Mouse (Mus musculus) embryonic facial prominence, embryonic 11.5 days (tissue): ENCODE measurements around the gene Tor1b. TPM values are rescaled to one million over a fixed set of nuclear protein-coding genes. Genes with fewer than 3 reads are reported as not detected.
A peak's percentile ranks its signal among the peaks of the same experiment; 100 is the strongest.

Experiments
- ATAC-seq: fragments of 200-750 bp; cut with Nextera tagmentation; replicated peaks from 2 replicates; pipeline ENCODE4 v1.8.0; 2017; ENCODE audit warnings: low read depth; ENCODE audit not compliant: insufficient number of reproducible peaks, low FRiP score, low TSS enrichment
- DNase-seq: peaks from one replicate; pipeline ENCODE4 v3.0.0-alpha.2; 2015; ENCODE audit warnings: low spot score
- H3K27ac ChIP-seq: fragments of 300-500 bp; sonication (generic); replicated peaks from 2 replicates; pipeline ENCODE4 v1.5.1; 2014; ENCODE audit warnings: mild to moderate bottlenecking, low read depth, low read length, control low read depth
- H3K27me3 ChIP-seq: fragments of 300-500 bp; sonication (generic); 2 replicates; pipeline ENCODE4 v1.6.1; 2014; ENCODE audit warnings: mild to moderate bottlenecking, low read length, moderate library complexity, mixed read lengths; ENCODE audit not compliant: control insufficient read depth, insufficient read depth
- H3K36me3 ChIP-seq: fragments of 300-500 bp; sonication (generic); replicated peaks from 2 replicates; pipeline ENCODE4 v1.6.1; 2014; ENCODE audit warnings: low read depth, mild to moderate bottlenecking, low read length, moderate library complexity, mixed read lengths; ENCODE audit not compliant: control insufficient read depth, insufficient read depth
- H3K4me1 ChIP-seq: fragments of 300-500 bp; sonication (generic); 2 replicates; pipeline ENCODE4 v1.6.1; 2014; ENCODE audit warnings: low read length, mixed read lengths; ENCODE audit not compliant: control insufficient read depth, insufficient read depth
- H3K4me2 ChIP-seq: fragments of 300-500 bp; sonication (generic); 2 replicates; pipeline ENCODE4 v1.6.1; 2014; ENCODE audit warnings: low read depth, mild to moderate bottlenecking, control low read depth, low read length, moderate library complexity
- H3K4me3 ChIP-seq: fragments of 300-500 bp; sonication (generic); 2 replicates; pipeline ENCODE4 v1.5.1; 2014; ENCODE audit warnings: low read depth, low read length, control low read depth
- H3K9ac ChIP-seq: fragments of 300-500 bp; sonication (generic); replicated peaks from 2 replicates; pipeline ENCODE4 v1.6.1; 2014; ENCODE audit warnings: mild to moderate bottlenecking, control low read depth, low read length
- H3K9me3 ChIP-seq: fragments of 300-500 bp; sonication (generic); replicated peaks from 2 replicates; pipeline ENCODE4 v1.6.1; 2016; ENCODE audit warnings: mild to moderate bottlenecking, low read length, inconsistent platforms, mixed read lengths; ENCODE audit not compliant: control insufficient read depth
- WGBS: fragments of 180-500 bp; shearing (Covaris S2); extraction: QIAGEN DNeasy Blood & Tissue Kit; methylation state at CpG from one replicate; pipeline ENCODE4 v1.1.7; 2014; 5-methylcytosine and 5-hydroxymethylcytosine counted together
- polyA plus RNA-seq: library from polyadenylated mRNA; unstranded; fragments of >200 nt; fragmentation: Nextera tagmentation; extraction: Ambion mirVana; gene quantifications from 2 replicates; pipeline ENCODE4 v1.2.1, GENCODE M21; 2014

The Tor1b gene
- polyA plus RNA-seq, 1 experiment from 2014 or later: 26.0 TPM

DNA sequence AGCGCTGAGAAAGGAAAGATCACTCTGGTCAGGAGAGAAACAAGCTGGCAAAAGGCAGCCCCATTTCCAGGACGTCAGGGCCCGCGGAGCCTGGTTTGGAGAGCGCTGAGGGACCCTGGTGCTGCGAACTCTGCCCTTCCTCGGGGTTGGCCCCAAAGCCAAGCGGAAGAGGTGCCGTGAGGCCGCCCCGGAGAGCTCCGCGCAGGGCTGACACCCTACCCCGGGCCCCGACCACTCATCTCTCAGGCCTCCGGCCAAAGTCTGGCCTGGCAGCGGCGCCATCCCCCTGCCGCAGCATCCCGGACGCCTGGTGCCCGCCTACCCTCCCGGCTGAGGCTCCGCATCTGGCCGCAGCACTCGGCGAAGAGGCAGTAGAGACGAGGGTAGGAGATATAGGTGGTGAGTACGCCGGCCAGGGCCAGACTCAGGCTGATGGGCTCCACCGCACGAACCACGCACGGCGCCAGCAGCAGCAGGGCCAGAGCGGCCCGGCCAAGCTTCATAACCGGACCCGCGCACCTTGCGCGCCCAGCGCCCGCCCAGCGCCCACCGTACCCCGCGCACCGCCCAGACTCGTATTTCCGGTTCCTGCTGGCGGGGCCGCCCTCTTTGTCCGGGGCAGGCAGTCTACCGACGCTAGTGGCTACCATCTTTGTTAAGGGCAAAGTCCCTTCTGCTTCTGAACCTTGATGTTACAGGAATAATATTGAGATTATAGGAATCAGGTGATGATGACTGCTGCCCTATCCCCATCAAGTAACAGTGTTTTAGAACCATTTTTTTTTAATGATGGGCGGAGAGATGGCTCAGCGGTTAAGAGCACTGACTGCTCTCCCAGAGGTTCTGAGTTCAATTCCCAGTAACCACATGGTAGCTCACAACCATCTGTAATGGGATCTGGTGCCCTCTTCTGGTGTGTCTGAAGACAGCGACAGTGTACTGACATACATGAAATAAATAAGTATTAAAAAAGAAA is 14.9 kb downstream of the Tor1b start, which contains the start of gene Tor1a:
Gene Tor1a (minus strand): TSS at position 582 of the 976 bp plus-strand sequence.
- no peaks in the 10 kb centered on the region for H3K27me3 ChIP-seq
- no peaks in the 10 kb centered on the region for H3K9me3 ChIP-seq
- peaks cover 2% of the 10 kb centered on the region; the same call in 1 of the 2 replicates for H3K4me1 ChIP-seq
- 2% methylated on average over 54 of the region's 59 CpGs for WGBS
- peak within 1 kb of the TSS; percentile 84 for H3K4me2 ChIP-seq
- peak within 1 kb of the TSS; percentile 93 for H3K9ac ChIP-seq
- H3K36me3 ChIP-seq: peaks cover 7% of the 10 kb centered on the region
- DNase-seq (peak; percentile 95), ATAC-seq (peak; percentile 94)
- peak within 1 kb of the TSS; percentile 95 for H3K4me3 ChIP-seq
- peak within 1 kb of the TSS; percentile 20; the same call in 1 of the 2 replicates for H3K27ac ChIP-seq

DNA sequence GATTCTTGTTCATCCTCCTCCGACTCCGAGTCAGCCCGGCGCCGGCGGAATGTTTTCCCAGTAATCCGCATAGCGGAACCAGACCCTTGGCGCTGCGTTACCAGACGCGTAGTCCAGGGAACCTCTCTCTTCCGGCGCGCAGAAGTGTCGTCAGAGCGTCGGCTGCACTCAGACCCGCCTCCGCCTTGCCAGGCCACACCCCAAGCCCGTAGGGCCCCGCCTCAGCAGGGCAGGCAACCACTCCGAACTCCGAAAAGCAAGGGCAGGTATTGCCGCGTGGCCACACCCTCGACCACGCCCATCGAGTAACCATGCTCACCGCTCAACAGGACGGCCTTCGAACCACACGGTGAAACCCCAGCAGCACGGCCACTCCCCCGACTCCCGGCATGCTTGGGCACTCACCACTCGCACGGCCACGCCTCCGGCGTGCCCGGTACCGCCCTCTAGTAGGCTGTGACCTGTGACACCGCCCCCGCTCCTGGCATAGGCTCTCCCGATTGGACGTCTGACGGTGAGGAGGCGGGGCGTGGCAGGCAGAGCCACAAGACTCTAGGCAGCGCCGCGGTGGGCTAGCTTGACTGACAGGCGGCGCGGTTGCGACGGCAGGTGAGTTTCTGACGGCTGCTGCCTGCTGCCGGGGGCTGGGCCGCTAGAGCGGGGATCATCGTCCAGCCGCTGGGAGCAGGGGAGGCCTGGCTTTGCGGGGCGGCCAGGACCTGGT is 29.2 kb downstream of the Tor1b start, which contains the start of the genes BC005624 and Usp20:
Gene BC005624 (minus strand): TSS at position 412 of the 724 bp plus-strand sequence.
Gene Usp20 (plus strand): TSS at position 490 of the 724 bp plus-strand sequence.
- Histone ChIP-seq H3K36me3 (no peaks in the 10 kb centered on the region; the same call in 1 of the 2 replicates), H3K27me3 (no peaks in the 10 kb centered on the region), H3K4me3 (peak within 1 kb of the TSS; percentile 67), H3K4me2 (peak within 1 kb of the TSS; percentile 67), H3K9ac (peak within 1 kb of the TSS; percentile 57), H3K9me3 (no peaks in the 10 kb centered on the region), H3K27ac (no peak within 1 kb of the TSS), H3K4me1 (no peaks in the 10 kb centered on the region)
- WGBS: under 1% methylated on average over 65 of the region's 66 CpGs
- peak; percentile 97 for ATAC-seq
- DNase-seq: peak; percentile 100

DNA sequence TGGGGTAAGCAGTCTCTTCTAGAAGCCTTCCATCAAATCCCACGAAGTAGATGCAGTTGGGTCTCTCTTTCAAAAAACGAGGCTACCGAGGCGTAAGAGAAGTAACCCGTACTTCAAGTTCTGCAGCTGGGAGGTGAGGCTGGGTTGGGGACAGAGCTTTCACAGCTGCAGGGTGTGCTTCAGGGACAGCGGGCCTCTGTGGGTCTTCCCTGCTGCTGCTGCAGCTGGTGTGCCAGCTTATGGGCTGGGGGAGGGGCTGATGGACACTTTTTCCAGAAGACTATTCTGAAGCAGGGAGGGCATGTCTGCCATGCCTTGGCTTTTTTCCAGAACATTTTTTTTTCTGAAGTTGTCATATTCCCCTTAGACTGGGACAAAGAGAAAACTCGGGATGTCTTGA is 30.3 kb downstream of the Tor1b start:
- peak overlapping the region; percentile 67 for H3K4me3 ChIP-seq
- H3K36me3 ChIP-seq: no peaks in the 10 kb centered on the region
- peak overlapping the region; percentile 67 for H3K4me2 ChIP-seq
- H3K27me3 ChIP-seq: no peaks in the 10 kb centered on the region
- peak overlapping the region; percentile 50 for H3K9ac ChIP-seq
- H3K27ac ChIP-seq: no peak overlapping the region
- H3K4me1 ChIP-seq: no peaks in the 10 kb centered on the region
- 47% methylated on average over 7 of the region's 7 CpGs for WGBS
- DNase-seq (no peak), ATAC-seq (no peak)
- no peaks in the 10 kb centered on the region for H3K9me3 ChIP-seq

DNA sequence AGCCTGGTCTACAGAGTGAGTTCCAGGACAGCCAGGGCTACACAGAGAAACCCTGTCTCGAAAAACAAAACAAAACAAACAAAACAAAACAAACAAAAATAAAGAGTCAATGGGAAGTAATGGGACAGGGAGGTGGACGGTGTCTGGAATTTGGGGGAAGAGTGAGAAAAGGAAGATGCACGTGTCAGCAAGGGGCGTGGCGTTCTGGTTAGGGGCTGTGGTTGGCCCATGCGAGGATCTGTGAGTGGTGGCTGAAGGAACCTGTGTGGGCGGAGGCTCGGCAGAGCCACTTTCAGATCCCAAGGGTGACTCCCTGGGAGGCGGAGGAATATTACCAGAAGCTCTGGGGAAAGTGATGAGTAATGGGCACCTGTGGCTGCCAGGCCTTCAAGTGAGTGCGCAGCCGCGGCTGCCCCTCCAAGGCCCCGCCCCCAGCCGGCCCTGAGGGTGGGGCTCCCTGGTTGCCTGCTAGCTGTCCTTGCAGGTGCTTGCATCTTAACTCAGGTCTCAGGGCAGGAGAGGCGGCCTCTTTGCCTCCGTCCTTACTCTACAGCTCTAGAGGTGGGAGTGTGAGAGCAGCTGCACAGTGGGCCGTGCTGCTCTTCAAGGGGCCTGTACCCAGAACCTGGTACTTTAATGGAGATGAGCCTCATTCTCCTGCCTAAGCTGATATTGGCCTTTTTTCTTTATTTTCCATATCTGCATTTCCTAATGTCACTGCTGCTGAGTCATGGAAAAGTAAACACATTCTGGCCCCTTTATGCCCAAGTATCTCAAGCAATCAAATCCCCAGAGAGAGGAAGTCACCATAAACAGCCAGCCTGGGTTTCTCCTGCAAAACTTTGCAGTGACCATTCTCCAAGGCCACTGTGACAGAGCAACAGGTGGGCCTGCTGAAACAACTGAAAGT is 32.6 kb downstream of the Tor1b start:
- no peaks in the 10 kb centered on the region for H3K4me1 ChIP-seq
- no peaks in the 10 kb centered on the region for H3K36me3 ChIP-seq
- WGBS: 19% methylated on average over 17 of the region's 17 CpGs
- H3K4me2 ChIP-seq: no peak overlapping the region
- peak; percentile 23 for DNase-seq
- H3K9ac ChIP-seq: no peak overlapping the region
- no peaks in the 10 kb centered on the region for H3K27me3 ChIP-seq
- no peak overlapping the region for H3K27ac ChIP-seq
- no peak overlapping the region for H3K4me3 ChIP-seq
- ATAC-seq: no peak
- H3K9me3 ChIP-seq: no peaks in the 10 kb centered on the region

DNA sequence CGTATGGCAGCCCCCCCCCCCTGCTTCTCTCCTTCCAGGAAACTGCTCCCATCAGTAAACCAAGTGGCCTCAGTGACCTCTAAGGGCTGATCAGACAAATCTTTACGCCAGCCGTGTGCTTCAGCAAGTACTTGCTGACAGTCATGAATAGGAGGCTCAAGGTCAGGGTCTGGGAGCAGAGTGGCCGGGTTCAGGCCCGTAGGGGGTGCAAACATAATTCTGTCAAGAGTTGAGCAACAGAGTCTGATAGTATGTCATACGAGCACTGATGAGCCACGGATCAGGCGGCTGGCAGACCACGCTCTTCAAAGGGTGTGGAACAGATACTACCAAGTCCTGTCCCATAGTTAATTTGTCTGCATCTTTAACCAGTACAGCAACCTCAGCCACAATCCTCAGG is 37.5 kb downstream of the Tor1b start:
- WGBS: 84% methylated on average over 9 of the region's 9 CpGs
- no peaks in the 10 kb centered on the region for H3K36me3 ChIP-seq

DNA sequence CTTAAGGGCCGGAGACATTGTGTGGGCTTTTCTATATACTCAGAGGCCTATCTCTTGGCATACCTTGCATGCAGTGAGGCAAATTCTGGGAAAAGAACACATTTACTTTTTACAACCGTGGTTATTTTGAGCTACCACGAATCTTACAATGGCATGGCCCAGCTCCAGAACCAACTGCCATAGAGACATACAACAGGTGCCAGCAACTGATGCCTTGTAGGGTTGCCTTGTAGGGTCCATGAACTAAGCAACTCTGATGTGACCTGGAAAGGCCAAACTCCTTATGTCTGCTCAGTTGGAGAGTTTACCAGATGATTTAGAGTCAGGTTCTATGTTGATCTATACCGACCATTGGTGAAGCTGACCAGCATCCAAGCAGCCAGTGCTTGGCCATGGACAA is 42.1 kb downstream of the Tor1b start:
- Histone ChIP-seq H3K4me2 (no peak overlapping the region), H3K27me3 (no peaks in the 10 kb centered on the region), H3K9me3 (no peaks in the 10 kb centered on the region), H3K36me3 (no peaks in the 10 kb centered on the region), H3K4me1 (no peaks in the 10 kb centered on the region), H3K27ac (no peak overlapping the region), H3K4me3 (no peak overlapping the region), H3K9ac (no peak overlapping the region)
- DNase-seq (no peak), ATAC-seq (no peak)
- WGBS: 97% methylated on average over 4 of the region's 4 CpGs

More for the DNA sequence above, 37.5 kb downstream of the Tor1b start:
- Histone ChIP-seq H3K9ac (no peak overlapping the region), H3K9me3 (no peaks in the 10 kb centered on the region), H3K27me3 (no peaks in the 10 kb centered on the region), H3K27ac (no peak overlapping the region), H3K4me3 (no peak overlapping the region), H3K4me1 (no peaks in the 10 kb centered on the region), H3K4me2 (no peak overlapping the region)
- no peak for DNase-seq
- ATAC-seq: no peak

DNA sequence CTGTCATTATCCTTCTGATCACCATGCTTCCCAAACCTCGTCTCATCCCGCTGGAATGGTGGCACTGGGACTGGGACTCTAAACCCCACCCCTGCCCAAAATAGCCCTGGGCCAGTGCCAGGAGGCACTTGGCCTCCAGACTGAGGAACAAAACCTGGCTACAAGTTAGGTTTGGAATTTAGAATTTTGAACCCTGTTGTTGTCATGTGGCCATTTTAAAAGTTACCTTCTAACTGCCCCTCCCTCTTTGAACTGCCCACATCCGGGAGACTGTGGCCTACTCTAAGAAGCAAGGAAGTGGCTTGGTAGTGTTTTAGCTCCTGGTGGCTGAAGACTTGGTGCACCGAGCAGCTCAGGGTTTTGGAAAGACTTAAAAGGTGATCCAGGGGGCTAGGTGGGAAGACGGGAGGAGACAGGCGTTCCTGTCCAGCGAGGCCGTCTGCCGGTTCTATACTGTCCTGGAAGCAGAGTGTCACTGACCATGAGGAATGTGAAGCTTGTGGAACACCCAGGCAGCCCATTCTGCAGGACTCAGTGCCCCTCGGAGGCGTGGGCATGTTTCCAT is 42.8 kb downstream of the Tor1b start:
- Histone ChIP-seq H3K4me3 (no peak overlapping the region), H3K4me1 (no peaks in the 10 kb centered on the region), H3K36me3 (no peaks in the 10 kb centered on the region), H3K9me3 (no peaks in the 10 kb centered on the region), H3K4me2 (no peak overlapping the region), H3K27me3 (no peaks in the 10 kb centered on the region), H3K9ac (no peak overlapping the region), H3K27ac (no peak overlapping the region)
- WGBS: 75% methylated on average over 11 of the region's 11 CpGs
- DNase-seq: no peak
- ATAC-seq: no peak
